Comparison of ENCODE assay signal across 8 mouse cellular contexts in genomic region chr13:58358629-58359303, GRCm38 (mm10). TPM values are rescaled to one million over a fixed set of nuclear protein-coding genes. Genes with fewer than 3 reads are reported as not detected.
A peak's percentile ranks its signal among the peaks of the same experiment; 100 is the strongest.
DNase-seq lines count a peak whose midpoint lies in the region; ATAC-seq lines count a peak whose summit lies in the region.

TSS of gene Kif27 (minus strand) at chr13:58359122.

- DNase-seq in adrenal gland, adult 2 months: peak; percentile 92
- DNase-seq in embryo, embryonic 11 days: peak; percentile 93
- peak; percentile 82 for DNase-seq in gastrocnemius, postnatal 25 days
- peak; percentile 28 to 57 for DNase-seq in left cerebral cortex, postnatal 14 days (ENCODE audit: low spot score in 2 of 2)
- peak; percentile 89 for DNase-seq in mesoderm, embryonic 11.5 days (ENCODE audit: low read depth, low spot score)
- peak; percentile 55 for DNase-seq in right cerebral cortex, postnatal 25 days
- DNase-seq in urinary bladder, postnatal 36 days (ENCODE audit: low spot score in 2 of 2): peak; percentile 74 to 87

- peak; percentile 100 for ATAC-seq in inflammation-experienced regulatory T-cells, adult 6 months

- intact Hi-C loops in left cerebral cortex, postnatal 14 days (cut with DNase I): no loop called here

RNA-seq across cellular contexts. Expression of gene Kif27, which starts in this region (rescaled TPM):
- 1 to 10 TPM in 1 of 2 experiments, under 1 TPM in 1; 0.63 to 1.1 TPM for total RNA-seq in adrenal gland, adult 2 months (2021)
- 0.08 and 0.11 TPM in 2 replicates for polyA plus RNA-seq in adrenal gland, adult 2 months (2012; rRNA removed)
- under 1 TPM in 1 of 2 experiments, not detected in 1; 0.05 TPM for total RNA-seq in gastrocnemius, postnatal 25 days (2021)
- polyA plus RNA-seq in inflammation-experienced regulatory T-cells, adult 6 months (2017; shearing (Covaris generic)): not detected
- 1 to 10 TPM; 2.6 to 3.3 TPM for total RNA-seq in left cerebral cortex, postnatal 14 days (2021)

Comparison
In these comparisons a context has a peak if more than half of its experiments do, and no peak if none do; other contexts are left out.
1. Peak in every context shown above with its lines: DNase-seq and ATAC-seq.
2. Peak in DNase-seq in gastrocnemius, postnatal 25 days; RNA of the gene not detected or under 1 TPM.
3. Peak in ATAC-seq in inflammation-experienced regulatory T-cells, adult 6 months; RNA of the gene not detected or under 1 TPM.
4. DNase-seq: peak in every context shown above with its lines; median percentile 93 in embryo, embryonic 11 days; 92 in adrenal gland, adult 2 months; 89 in mesoderm, embryonic 11.5 days; 82 in gastrocnemius, postnatal 25 days; 80 in urinary bladder, postnatal 36 days; 55 in right cerebral cortex, postnatal 25 days; 42 in left cerebral cortex, postnatal 14 days.